Mouse (Mus musculus) right cerebral cortex, postnatal 14 days (tissue): ENCODE measurements at regions not wholly inside any gene's neighbourhood (a gene's known extent, or its start where the extent isn't known, plus 50 kb on each side); places are given as distances from the start of the nearest gene placed in this dataset.

Experiments used
- DNase-seq: peaks from one replicate; pipeline ENCODE4 v3.0.0; 2022

DNA sequence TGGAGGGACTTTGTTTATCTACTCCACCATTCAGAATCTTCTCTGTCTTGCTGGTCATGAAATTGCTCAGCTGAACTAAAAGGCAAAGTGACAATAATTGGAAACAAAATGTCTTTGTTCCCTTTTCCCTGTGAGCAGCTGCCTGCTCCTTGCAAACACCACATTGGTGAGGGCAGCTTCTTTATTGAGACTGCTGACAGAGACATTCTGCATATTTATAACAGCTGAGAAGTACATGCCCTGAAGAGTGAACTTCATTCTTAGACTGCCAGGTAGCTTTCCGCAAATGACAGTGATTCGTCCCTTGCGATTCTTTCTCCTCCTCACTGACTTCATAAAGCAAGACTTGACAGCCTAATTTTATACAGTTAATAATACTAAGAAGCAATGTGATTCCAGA, 237.0 kb downstream of the Cps1 start:
- no peak for DNase-seq

- DNase-seq: no peak
Observed at GRCm38 (mm10) chr1:67366038-67366437, 243.2 kb downstream of the Cps1 start.

DNA sequence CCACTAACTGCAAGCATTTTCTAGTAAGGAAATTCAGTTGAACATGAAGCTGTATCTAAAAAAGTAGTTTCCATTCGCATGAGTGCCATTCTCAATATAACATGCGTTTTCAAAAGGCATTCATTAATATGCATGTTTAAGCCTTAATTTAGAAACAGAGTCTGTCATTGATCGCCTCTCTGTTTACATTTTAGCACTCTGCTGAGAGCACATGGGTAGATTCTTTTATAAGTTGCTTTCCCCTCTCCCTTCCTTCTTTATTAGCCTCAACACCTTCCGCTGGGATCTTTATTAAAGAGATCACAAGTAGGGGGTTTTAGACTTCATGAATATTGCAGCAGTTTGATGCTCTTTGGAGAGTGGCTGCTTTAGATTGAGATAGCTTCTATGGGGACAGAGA, 243.7 kb downstream of the Cps1 start:
- no peak for DNase-seq

DNA sequence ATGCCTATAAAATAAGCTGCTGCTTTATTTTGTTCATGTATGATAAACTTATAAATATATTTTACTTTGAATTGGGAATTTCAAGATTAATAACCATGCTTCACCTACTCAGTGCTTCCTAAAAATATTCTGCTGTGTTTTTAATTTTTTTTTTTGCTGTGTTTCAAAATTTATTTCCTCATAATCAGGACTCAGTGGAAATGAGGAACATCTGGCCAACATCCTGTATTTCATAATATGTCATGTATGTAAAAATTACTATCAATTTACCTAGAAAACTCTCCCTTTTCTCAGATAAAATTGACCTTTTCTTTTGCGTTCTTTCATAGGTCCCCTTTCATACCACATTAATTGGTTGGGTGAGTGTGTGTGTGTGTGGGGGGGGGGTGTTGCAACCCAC, 259.5 kb downstream of the Cps1 start:
- DNase-seq: no peak

GRCm38 (mm10) chr1:67385377-67385776, 262.6 kb downstream of the Cps1 start:
- DNase-seq: no peak

DNA sequence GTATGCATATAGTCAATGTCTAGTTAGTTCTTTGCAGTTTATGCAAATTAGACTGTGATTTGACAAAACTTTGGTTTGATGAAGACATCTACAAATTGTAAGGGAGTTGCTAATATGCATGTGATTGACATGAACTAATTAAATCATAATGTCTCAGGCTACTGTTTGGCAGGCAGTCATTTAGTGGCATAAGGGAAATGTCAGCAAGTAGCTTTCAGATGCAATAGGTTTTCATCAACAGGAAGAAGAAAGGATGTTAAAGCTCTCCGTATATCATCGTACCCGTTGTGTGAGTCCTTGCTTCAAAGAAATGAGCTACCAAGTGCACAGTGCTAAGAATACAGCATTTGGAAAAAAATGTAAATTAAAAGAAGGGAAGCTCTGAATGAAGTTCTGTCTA, 264.1 kb downstream of the Cps1 start:
- DNase-seq: no peak

DNA sequence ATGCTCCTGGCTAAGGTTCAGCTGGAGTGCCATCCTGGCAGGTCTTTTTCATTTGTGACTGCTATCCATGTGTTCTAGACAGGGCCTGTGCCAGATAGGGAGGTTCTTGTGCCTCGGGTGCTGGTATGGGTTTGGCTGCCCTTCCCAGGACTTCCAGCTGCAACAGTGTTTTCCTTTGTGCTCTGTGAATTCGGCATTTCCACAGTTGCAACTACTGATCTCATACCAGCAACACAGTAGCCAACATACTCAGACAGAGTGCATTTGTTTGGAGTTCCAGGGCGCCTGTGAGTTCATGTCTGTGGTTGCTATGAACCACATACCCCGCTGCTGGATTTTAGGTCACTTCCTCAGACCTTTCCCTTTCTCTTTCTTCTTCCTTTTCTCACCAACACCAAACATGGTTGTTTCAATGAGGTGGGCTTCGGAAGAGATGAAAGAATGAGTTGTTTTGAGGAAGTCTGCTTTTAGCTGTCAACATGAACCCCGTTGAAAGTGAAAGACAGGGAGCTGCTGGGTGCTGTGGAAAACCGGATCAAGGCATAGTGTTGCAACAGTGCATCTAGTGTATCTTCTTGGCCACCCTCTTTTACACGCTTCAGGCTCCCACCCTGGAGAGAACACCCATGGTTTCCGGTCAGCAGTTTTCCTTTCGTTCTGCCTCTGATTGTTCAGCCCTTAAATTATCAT, 275.1 kb downstream of the Cps1 start:
- peak; percentile 6 for DNase-seq

- no peak for DNase-seq
Observed at GRCm38 (mm10) chr1:67409531-67409930, 286.7 kb downstream of the Cps1 start.

- DNase-seq: no peak
Observed at GRCm38 (mm10) chr1:67417196-67417595, 294.4 kb downstream of the Cps1 start.

DNA sequence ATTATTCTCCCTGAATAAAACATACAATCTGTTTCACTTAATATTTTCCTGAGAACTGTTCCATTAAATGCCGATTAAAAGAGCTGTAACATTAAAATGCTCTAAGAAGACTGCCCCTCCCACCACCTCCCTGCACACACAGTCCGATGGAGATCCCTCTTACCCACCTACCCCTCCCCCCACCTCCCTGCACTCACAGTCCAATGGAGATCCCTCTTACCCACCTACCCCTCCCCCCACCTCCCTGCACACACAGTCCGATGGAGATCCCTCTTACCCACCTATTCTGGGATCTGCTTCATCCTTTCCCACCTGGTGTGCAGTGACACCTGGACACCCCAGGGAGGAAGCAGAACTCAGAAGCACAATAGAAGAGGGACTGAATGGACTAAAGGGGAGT, 305.6 kb downstream of the Cps1 start:
- no peak for DNase-seq

DNA sequence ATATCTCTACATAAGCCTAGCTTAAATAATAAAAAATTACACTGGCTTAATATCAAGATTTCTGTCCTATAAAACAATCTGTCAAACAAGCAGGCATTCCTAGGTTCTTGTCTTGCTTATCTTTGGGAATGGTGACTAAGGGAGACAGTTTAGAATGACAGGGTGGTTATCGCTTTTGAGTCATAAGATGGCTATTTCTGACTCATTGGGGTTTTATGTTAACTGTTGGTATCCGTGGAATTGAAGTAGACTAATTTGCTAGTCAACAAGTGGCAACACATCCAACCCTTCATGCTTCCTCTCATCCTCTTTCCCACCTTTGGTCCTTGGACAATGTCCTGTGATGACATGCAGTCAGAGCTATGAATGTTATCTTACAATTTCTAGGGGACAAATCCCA, 328.0 kb downstream of the Cps1 start:
- no peak for DNase-seq

- DNase-seq: no peak
Observed at GRCm38 (mm10) chr1:67464203-67464602, 341.4 kb downstream of the Cps1 start.

DNA sequence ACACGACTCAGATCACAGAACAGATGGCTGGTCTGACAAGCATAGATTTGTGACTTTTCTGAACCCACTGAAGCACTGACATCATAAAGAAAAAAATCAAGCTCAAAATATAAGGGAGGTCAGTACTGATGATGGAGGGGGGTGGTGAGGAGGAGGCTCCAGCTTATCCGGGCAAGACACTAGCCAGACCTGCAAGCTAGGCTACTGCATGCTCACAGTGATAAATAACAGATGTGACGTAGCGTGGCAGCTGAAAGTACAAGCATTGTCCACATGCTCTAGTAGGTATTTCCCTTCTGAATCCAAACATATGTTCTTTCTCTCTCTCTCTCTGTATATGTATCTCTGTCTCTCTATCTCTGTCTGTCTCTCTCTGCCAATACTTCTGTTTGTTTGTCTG, 342.7 kb downstream of the Cps1 start:
- no peak for DNase-seq

GRCm38 (mm10) chr1:67477006-67477405, 354.2 kb downstream of the Cps1 start:
- no peak for DNase-seq

GRCm38 (mm10) chr1:67477966-67478365, 355.1 kb downstream of the Cps1 start:
- DNase-seq: no peak

DNA sequence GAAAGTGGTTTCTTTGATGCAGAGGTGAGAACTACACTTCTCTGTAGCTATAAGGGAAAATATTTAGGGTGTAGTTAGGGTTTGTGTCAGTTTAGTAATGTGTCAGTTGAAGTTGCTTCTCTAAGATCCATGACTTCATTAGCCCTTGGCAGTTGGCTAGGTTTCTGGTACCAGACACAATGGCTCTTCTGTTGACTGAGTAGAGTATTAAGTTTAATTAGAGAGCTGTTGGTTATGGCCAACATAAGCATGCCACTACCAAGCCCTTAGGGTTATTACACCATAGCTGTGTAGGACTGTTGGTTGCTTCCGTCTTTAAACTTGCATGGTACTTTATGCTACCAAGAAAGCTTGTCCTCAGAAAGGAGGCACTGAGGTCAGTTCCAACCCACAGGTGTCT, 359.1 kb downstream of the Cps1 start:
- DNase-seq: no peak

- DNase-seq: no peak
Observed at GRCm38 (mm10) chr1:67504140-67504539, 381.3 kb downstream of the Cps1 start.

DNA sequence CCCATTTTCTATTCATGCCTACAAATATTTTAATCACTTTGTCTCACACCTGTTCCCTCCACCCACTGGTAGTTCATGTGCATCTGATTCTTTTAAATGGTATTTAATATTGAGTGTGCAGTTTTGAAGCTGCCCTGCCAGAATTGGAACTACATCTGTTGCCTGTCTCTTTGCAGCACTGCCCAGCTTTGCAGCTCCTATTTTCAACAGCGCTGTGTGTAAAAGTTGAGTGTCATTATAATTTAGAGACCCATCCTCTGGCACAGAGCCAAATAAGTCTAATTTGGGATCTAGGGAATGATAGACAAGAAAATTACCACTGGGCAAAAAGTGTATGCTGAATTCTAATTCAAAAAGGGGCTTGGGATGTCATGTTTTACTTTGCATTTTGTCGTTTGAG, 382.9 kb downstream of the Cps1 start:
- no peak for DNase-seq

- DNase-seq: no peak
Observed at GRCm38 (mm10) chr1:67518295-67518694, 395.5 kb downstream of the Cps1 start.

GRCm38 (mm10) chr1:67558728-67559127, 435.9 kb downstream of the Cps1 start:
- no peak for DNase-seq

GRCm38 (mm10) chr1:67559179-67559578, 436.4 kb downstream of the Cps1 start:
- no peak for DNase-seq

DNA sequence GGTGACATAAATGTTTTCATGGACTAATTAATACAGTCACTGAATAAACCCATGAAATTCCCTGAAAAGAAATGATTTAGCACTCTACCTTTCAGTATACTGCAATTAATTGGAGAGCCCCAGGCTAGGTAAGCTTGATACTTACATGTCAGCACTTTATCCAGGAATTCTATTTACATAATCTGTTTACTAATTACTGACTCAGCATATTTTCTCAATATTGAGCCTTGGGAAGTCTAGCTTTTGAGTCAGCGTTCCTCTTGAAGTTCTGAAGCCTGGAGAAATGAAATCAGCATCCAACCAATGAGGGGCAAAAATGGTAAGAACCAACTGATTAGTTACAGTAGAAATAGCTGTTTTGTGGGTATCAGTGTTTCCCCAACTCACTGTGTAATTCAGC, 448.8 kb downstream of the Cps1 start:
- no peak for DNase-seq

GRCm38 (mm10) chr1:67579732-67580131, 456.9 kb downstream of the Cps1 start:
- DNase-seq: no peak
